ENCODE assay signal across 14 mouse cellular contexts in genomic region chr6:145382586-145383380, GRCm38 (mm10).
DNase-seq lines count a peak whose midpoint lies in the region; ATAC-seq and TF ChIP-seq lines count a peak whose summit lies in the region.
"Had no signal": no experiment of that assay in that cellular context is flagged by ENCODE, and none has a peak within 500 bp of the region (broad histone marks: within the 10 kb centered on the region; RNA-seq: fewer than 3 reads in every experiment).

No protein-coding gene starts in this region.

- peaks cover 45% of the 10 kb centered on the region for H3K4me1 ChIP-seq in hindbrain, embryonic 13.5 days (replicated peaks)
- H3K4me1 ChIP-seq in hindbrain, embryonic 11.5 days (replicated peaks; ENCODE audit: control insufficient read depth, insufficient read depth, low read length), result no peaks in the 10 kb centered on the region; the same call in 1 of the 2 replicates
- H3K4me1 ChIP-seq in intestine, postnatal 0 days (replicated peaks; ENCODE audit: control insufficient read depth, insufficient read depth, low read length), result no peaks in the 10 kb centered on the region
- H3K4me1 ChIP-seq: liver, embryonic 12.5 days had no signal

- peak; percentile 14; the same call in 1 of the 2 replicates for ATAC-seq in hindbrain, embryonic 13.5 days (ENCODE audit: low FRiP score)
- no peak for ATAC-seq in hindbrain, embryonic 11.5 days (ENCODE audit: low FRiP score)
- ATAC-seq in intestine, postnatal 0 days, result 0 out of 2 replicates have a peak, but pooled peaks have one; percentile 43
- ATAC-seq: liver, embryonic 12.5 days had no signal

- H3K27ac ChIP-seq in hindbrain, embryonic 13.5 days, result 0 out of 2 replicates have a peak overlapping the region, but pooled peaks have one; percentile 13
- no peak overlapping the region for H3K27ac ChIP-seq in hindbrain, embryonic 11.5 days (ENCODE audit: low read depth, low read length)
- H3K27ac ChIP-seq in intestine, postnatal 0 days (ENCODE audit: low read depth, low read length), result no peak overlapping the region
- H3K27ac ChIP-seq: forebrain, embryonic 12.5 days; liver, embryonic 12.5 days had no signal

- no peak overlapping the region for H3K9ac ChIP-seq in hindbrain, embryonic 13.5 days
- H3K9ac ChIP-seq in hindbrain, embryonic 11.5 days (ENCODE audit: low read depth, low read length), result no peak overlapping the region
- H3K9ac ChIP-seq in intestine, postnatal 0 days (ENCODE audit: low read depth, low read length), result no peak overlapping the region
- H3K9ac ChIP-seq: forebrain, embryonic 12.5 days; liver, embryonic 12.5 days had no signal

- H3K36me3 ChIP-seq in hindbrain, embryonic 13.5 days, result no peaks in the 10 kb centered on the region
- H3K36me3 ChIP-seq in hindbrain, embryonic 11.5 days (ENCODE audit: control insufficient read depth, insufficient read depth, low read length), result no peaks in the 10 kb centered on the region
- H3K36me3 ChIP-seq in intestine, postnatal 0 days (ENCODE audit: control insufficient read depth, insufficient read depth), result no peaks in the 10 kb centered on the region
- H3K36me3 ChIP-seq: forebrain, embryonic 12.5 days; liver, embryonic 12.5 days had no signal

- H3K4me2 ChIP-seq in hindbrain, embryonic 13.5 days, result no peak overlapping the region
- H3K4me2 ChIP-seq in hindbrain, embryonic 11.5 days (replicated peaks; ENCODE audit: low read depth, low read length), result no peak overlapping the region
- no peak overlapping the region for H3K4me2 ChIP-seq in intestine, postnatal 0 days (replicated peaks; ENCODE audit: low read depth)
- H3K4me2 ChIP-seq: forebrain, embryonic 12.5 days; liver, embryonic 12.5 days had no signal

- H3K9me3 ChIP-seq in hindbrain, embryonic 13.5 days, result no peaks in the 10 kb centered on the region
- H3K9me3 ChIP-seq in hindbrain, embryonic 11.5 days (ENCODE audit: control insufficient read depth, low read length), result no peaks in the 10 kb centered on the region
- H3K9me3 ChIP-seq in intestine, postnatal 0 days (ENCODE audit: control insufficient read depth), result no peaks in the 10 kb centered on the region
- H3K9me3 ChIP-seq: forebrain, embryonic 12.5 days; liver, embryonic 12.5 days had no signal

- 54% methylated on average over 12 of the region's 12 CpGs for WGBS in hindbrain, embryonic 13.5 days
- WGBS in hindbrain, embryonic 11.5 days, result 83% methylated on average over 12 of the region's 12 CpGs
- 68% methylated on average over 12 of the region's 12 CpGs for WGBS in intestine, postnatal 0 days

- H3K27me3 ChIP-seq in hindbrain, embryonic 13.5 days, result no peaks in the 10 kb centered on the region
- H3K27me3 ChIP-seq in hindbrain, embryonic 11.5 days (ENCODE audit: control insufficient read depth, insufficient read depth, low read length), result no peaks in the 10 kb centered on the region
- no peaks in the 10 kb centered on the region for H3K27me3 ChIP-seq in intestine, postnatal 0 days (replicated peaks; ENCODE audit: control insufficient read depth, insufficient read depth, low read length)
- H3K27me3 ChIP-seq: liver, embryonic 12.5 days had no signal

- no peak for TF ChIP-seq CTCF in intestine, postnatal 0 days (IDR thresholded peaks at IDR 0.05; ENCODE audit: low read depth)

- no peak overlapping the region for H3K4me3 ChIP-seq in hindbrain, embryonic 13.5 days
- H3K4me3 ChIP-seq in hindbrain, embryonic 11.5 days (ENCODE audit: low read depth, low read length), result no peak overlapping the region
- H3K4me3 ChIP-seq in intestine, postnatal 0 days (ENCODE audit: low read depth, low read length), result no peak overlapping the region
- H3K4me3 ChIP-seq: forebrain, embryonic 12.5 days; liver, embryonic 12.5 days had no signal

- DNase-seq in cerebellum, postnatal 10 days, result peak; percentile 39 to 46
- no peak for DNase-seq in cerebellum, adult 9-11 months
- DNase-seq in hindbrain, embryonic 11.5 days (ENCODE audit: low spot score), result no peak
- peak; percentile 20 for DNase-seq in MN1 (ENCODE audit: low spot score)
- DNase-seq in layer of hippocampus, adult 8-10 months (ENCODE audit: low spot score in 2 of 2), result no peak
- DNase-seq in natural killer cell, adult 2 months (ENCODE audit: low spot score in 2 of 2), result no peak
- DNase-seq: B cell, adult 2 months; cerebellum, adult 11 months; kidney, postnatal 25 days; thymus, postnatal 36 days had no signal

Comparison
In these comparisons a context has a peak if more than half of its experiments do, and no peak if none do; other contexts are left out.
1. DNase-seq: peak in cerebellum, postnatal 10 days (2 of 2) and MN1 (single experiment); none in cerebellum, adult 9-11 months (single experiment), hindbrain, embryonic 11.5 days (single experiment), layer of hippocampus, adult 8-10 months (0 of 2) and natural killer cell, adult 2 months (0 of 2).